Mouse (Mus musculus) liver, embryonic 16.5 days (tissue): ENCODE data around the gene 4933416C03Rik. TPM values are rescaled to one million over a fixed set of nuclear protein-coding genes. Genes with fewer than 3 reads are reported as not detected.

ENCODE experiments used
- ATAC-seq: fragments of 200-750 bp; cut with Nextera tagmentation; 2 replicates; pipeline ENCODE4 v1.8.0; 2017; ENCODE audit warnings: low read depth, mild to moderate bottlenecking, moderate number of reproducible peaks, moderate library complexity
- H3K27ac ChIP-seq: fragments of 300-500 bp; sonication (generic); 2 replicates; pipeline ENCODE4 v1.5.1; 2014; ENCODE audit warnings: mild to moderate bottlenecking, low read length
- H3K27me3 ChIP-seq: fragments of 300-500 bp; sonication (generic); 2 replicates; pipeline ENCODE4 v1.6.1; 2014; ENCODE audit warnings: low read depth, low read length, mixed read lengths; ENCODE audit not compliant: control insufficient read depth, insufficient read depth
- H3K36me3 ChIP-seq: fragments of 300-500 bp; sonication (generic); 2 replicates; pipeline ENCODE4 v1.6.1; 2014; ENCODE audit warnings: mild to moderate bottlenecking; ENCODE audit not compliant: control insufficient read depth, insufficient read depth
- H3K4me1 ChIP-seq: fragments of 300-500 bp; sonication (generic); 2 replicates; pipeline ENCODE4 v1.6.1; 2014; ENCODE audit warnings: low read depth, low read length, mixed read lengths; ENCODE audit not compliant: control insufficient read depth
- H3K4me2 ChIP-seq: fragments of 300-500 bp; sonication (generic); 2 replicates; pipeline ENCODE4 v1.6.1; 2014; ENCODE audit warnings: low read depth, low read length, mixed read lengths
- H3K4me3 ChIP-seq: fragments of 300-500 bp; sonication (generic); 2 replicates; pipeline ENCODE4 v1.5.1; 2014; ENCODE audit warnings: low read depth, mild to moderate bottlenecking, low read length
- H3K9ac ChIP-seq: fragments of 300-500 bp; sonication (generic); 2 replicates; pipeline ENCODE4 v1.6.1; 2014; ENCODE audit warnings: low read depth, low read length
- H3K9me3 ChIP-seq: fragments of 300-500 bp; sonication (generic); replicated peaks from 2 replicates; pipeline ENCODE4 v1.6.1; 2016; ENCODE audit warnings: low read length; ENCODE audit not compliant: control insufficient read depth
- WGBS: fragments of 180-500 bp; shearing (Covaris S2); extraction: QIAGEN DNeasy Blood & Tissue Kit; methylation state at CpG from one replicate; pipeline ENCODE4 v1.1.7; 2014; ENCODE audit not compliant: insufficient replicate concordance; 5-methylcytosine and 5-hydroxymethylcytosine counted together
- polyA plus RNA-seq: library from polyadenylated mRNA; unstranded; fragments of >200 nt; fragmentation: Nextera tagmentation; extraction: Ambion mirVana; gene quantifications from 2 replicates; pipeline ENCODE4 v1.2.1, GENCODE M21; 2015

The 4933416C03Rik gene
- polyA plus RNA-seq, 1 experiment from 2014 or later = not detected

DNA sequence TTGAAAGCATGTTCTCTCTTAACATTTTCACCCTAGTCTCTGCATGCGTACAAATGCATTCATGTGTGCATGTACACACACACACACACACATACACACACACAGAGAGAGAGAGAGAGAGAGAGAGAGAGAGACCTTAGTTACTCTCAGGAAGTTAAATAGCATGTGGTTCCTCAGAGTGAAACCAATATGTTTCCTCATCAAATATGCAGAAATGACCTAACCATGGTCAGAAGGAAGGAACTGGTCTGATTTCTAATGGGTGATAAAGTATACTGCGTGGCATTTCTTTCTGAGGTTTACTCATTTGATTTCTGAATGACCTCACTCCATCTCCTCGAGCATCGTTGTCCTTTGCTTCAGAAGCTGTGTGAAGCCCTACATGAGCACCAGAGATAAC, 17.5 kb upstream of the 4933416C03Rik start:
- Histone ChIP-seq H3K4me3 (no peak overlapping the region), H3K4me1 (no peaks in the 10 kb centered on the region), H3K4me2 (no peak overlapping the region), H3K36me3 (no peaks in the 10 kb centered on the region), H3K9me3 (no peaks in the 10 kb centered on the region), H3K9ac (no peak overlapping the region), H3K27ac (no peak overlapping the region), H3K27me3 (no peaks in the 10 kb centered on the region)
- no peak for ATAC-seq
- 35% methylated on average over 4 of the region's 4 CpGs for WGBS

DNA sequence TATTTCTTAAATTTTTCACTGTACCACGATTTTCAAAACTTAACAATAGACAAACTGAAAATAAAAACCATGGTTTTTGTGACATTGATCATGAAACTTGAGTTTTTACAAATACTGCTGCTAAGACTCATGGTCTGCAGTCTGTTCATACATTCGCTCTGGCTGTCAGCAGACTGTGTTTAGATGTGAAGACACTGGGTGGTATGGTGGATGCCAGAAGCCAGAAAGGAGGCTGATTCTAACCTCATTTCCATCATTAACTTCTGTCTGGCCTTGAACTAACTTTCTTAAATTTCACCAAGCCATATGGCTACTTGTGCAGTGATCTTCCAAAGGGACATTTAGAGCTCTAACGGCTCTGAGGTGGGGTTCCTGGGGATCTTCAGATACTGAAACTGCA, 16.7 kb upstream of the 4933416C03Rik start:
- H3K27me3 ChIP-seq = no peaks in the 10 kb centered on the region
- no peak overlapping the region for H3K4me3 ChIP-seq
- H3K36me3 ChIP-seq = no peaks in the 10 kb centered on the region
- ATAC-seq = no peak
- WGBS = 54% methylated on average over 3 of the region's 3 CpGs
- H3K27ac ChIP-seq = no peak overlapping the region
- H3K4me1 ChIP-seq = no peaks in the 10 kb centered on the region
- H3K9ac ChIP-seq = no peak overlapping the region
- no peak overlapping the region for H3K4me2 ChIP-seq
- no peaks in the 10 kb centered on the region for H3K9me3 ChIP-seq

DNA sequence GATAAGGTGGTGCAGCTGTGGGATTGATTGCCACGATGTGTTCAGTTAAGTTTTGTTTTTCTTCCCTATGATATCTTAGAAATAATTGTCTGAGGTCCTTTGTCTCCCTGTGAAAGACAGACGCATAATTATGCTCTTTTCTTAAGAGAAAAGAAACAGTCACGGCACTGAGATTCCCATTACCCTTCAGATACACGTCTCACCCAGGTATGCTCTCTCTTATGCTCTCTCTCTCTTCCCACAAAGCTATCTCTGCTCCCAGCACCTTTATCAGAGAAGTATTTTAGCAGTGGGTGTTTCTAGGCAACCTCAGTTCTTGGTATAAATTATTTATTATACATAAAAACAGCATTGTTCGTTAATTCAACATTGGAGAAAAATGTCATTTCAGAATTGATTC, 11.6 kb upstream of the 4933416C03Rik start:
- no peak overlapping the region for H3K4me3 ChIP-seq
- H3K9me3 ChIP-seq = no peaks in the 10 kb centered on the region
- no peak overlapping the region for H3K9ac ChIP-seq
- WGBS = 56% methylated on average over 5 of the region's 5 CpGs
- ATAC-seq = no peak
- H3K27me3 ChIP-seq = no peaks in the 10 kb centered on the region
- no peaks in the 10 kb centered on the region for H3K36me3 ChIP-seq
- H3K4me1 ChIP-seq = no peaks in the 10 kb centered on the region
- H3K4me2 ChIP-seq = no peak overlapping the region
- no peak overlapping the region for H3K27ac ChIP-seq

DNA sequence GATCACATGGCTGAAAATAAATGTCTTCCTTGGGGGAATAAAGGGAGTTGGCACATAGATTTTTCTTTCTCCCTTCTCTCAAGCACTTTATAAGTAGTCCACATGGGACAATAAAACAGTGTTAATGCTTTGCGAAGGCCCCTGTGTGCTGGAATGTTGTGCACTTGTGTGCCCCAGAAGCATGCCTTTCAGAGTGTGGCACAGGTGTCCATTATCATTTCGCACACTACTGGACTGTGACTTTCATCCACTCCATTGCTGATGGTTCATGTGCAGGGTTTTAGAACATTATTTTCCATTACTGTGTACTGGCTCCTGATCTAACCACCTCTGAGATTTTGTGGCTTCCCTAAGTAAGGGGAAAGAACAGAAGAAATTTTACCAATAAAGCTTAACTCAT, 10.1 kb upstream of the 4933416C03Rik start:
- Histone ChIP-seq H3K27me3 (no peaks in the 10 kb centered on the region), H3K36me3 (no peaks in the 10 kb centered on the region), H3K9me3 (no peaks in the 10 kb centered on the region), H3K4me2 (no peak overlapping the region), H3K9ac (no peak overlapping the region), H3K4me3 (no peak overlapping the region), H3K27ac (no peak overlapping the region), H3K4me1 (no peaks in the 10 kb centered on the region)
- ATAC-seq = no peak
- WGBS = 74% methylated on average over 2 of the region's 2 CpGs

DNA sequence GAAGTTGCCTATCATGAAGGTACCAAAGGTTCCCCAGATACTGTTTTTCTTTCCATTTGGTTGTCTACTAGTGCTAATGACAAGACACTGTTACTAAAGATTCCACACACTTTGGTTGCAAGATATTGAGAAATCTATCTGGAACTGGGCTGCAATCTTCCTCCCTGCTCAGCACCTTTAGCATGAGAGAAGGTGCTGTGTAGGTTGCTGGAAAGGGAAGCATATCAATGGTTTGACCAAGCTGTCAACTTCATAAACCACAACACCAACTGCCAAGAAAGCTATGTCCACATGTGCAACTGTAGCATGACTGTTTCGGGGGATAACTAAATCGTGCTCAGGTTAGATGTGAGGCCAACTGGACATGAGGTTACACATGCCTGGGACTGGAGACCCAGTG, 7.7 kb upstream of the 4933416C03Rik start:
- Histone ChIP-seq H3K9me3 (no peaks in the 10 kb centered on the region), H3K9ac (no peak overlapping the region), H3K4me2 (no peak overlapping the region), H3K27ac (no peak overlapping the region), H3K4me3 (no peak overlapping the region), H3K4me1 (no peaks in the 10 kb centered on the region), H3K36me3 (no peaks in the 10 kb centered on the region), H3K27me3 (no peaks in the 10 kb centered on the region)
- ATAC-seq = no peak
- WGBS = 15% methylated on average over 2 of the region's 2 CpGs

DNA sequence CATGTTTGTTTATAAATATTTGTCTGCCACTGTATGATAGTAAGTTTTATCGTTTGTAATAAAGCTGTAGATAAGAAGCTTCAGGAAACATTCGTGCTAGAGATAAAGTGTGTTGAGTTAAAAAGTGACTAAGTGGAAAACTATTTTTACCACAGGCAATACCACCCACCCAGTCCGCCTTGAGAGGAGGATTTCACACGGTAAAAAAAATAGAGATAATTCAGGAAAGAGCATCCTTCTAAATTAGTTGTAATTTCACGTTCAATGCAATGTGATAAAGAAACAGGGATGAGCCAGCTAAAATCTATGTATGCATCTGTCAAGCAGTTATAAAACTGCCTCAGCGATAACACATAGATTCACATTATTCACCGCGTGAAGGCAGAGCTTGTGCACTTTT, 3.3 kb upstream of the 4933416C03Rik start:
- 41% methylated on average over 8 of the region's 8 CpGs for WGBS
- no peak for ATAC-seq

DNA sequence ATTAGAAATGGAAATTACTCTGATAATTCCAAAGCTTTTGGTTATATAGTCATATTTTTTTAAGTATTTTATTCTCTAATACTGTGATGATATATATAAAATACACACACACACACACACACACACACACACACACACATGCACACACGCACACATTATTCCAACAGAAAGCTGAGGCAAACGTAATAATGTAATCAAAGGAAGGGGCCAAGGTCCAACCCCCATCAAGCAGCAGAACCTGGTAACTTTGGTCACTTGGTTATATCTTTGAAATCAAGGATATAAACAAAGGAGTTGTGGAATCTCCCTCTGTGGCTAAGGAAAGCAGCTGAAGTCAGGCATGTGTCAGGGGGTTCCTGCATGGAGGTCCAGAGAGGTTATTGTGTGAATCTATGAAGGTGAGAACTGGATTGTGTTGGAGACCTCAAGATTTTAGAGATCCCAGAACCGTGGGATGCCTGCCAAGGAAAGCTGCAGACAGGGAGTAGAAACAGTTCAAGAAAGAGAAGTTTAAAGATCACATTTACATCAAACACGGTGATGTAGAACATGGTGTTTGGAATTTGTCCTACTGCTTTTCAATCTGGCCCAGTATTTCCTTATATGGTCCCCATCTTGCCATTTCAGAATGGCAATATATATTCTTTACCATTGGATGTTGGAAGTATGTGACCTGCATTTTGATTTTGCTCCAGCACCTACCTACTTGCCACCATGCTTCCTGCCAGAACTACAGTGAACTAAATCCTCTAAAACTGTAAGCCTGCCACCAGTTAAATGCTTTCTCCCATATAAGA, 2.4 kb upstream of the 4933416C03Rik start:
- Histone ChIP-seq H3K4me2 (no peak overlapping the region), H3K4me1 (no peaks in the 10 kb centered on the region), H3K4me3 (no peak overlapping the region), H3K27me3 (no peaks in the 10 kb centered on the region), H3K9me3 (no peaks in the 10 kb centered on the region), H3K36me3 (no peaks in the 10 kb centered on the region), H3K9ac (no peak overlapping the region), H3K27ac (no peak overlapping the region)
- WGBS = 56% methylated on average over 4 of the region's 4 CpGs
- no peak for ATAC-seq

More for the DNA sequence above, 3.3 kb upstream of the 4933416C03Rik start:
- Histone ChIP-seq H3K4me1 (no peaks in the 10 kb centered on the region), H3K4me2 (no peak overlapping the region), H3K36me3 (no peaks in the 10 kb centered on the region), H3K9me3 (no peaks in the 10 kb centered on the region), H3K9ac (no peak overlapping the region), H3K27ac (no peak overlapping the region), H3K27me3 (no peaks in the 10 kb centered on the region), H3K4me3 (no peak overlapping the region)

DNA sequence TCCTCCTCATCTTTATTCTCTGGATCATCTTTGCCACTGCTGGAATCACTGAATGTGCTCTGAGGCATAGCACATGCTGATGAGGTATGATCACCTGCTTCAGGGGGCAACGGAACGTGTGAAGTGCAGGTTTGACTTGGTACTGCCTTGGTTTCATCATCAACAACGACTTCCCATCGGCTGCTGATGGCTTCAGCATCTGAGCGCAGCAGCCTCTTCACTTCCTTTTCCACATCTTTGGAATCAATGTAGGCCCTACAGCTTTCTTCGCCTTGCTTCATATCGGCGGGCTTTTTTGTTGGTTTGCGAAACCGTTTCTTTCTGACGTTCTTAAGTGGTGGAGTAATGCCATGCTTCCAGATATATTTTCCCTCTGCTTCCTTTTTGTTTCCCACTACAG, 849 bp downstream of the 4933416C03Rik start:
- Histone ChIP-seq H3K4me3 (no peak overlapping the region), H3K27me3 (no peaks in the 10 kb centered on the region), H3K36me3 (no peaks in the 10 kb centered on the region), H3K4me2 (no peak overlapping the region), H3K4me1 (no peaks in the 10 kb centered on the region), H3K9me3 (no peaks in the 10 kb centered on the region), H3K27ac (no peak overlapping the region), H3K9ac (no peak overlapping the region)
- no peak for ATAC-seq
- WGBS = 74% methylated on average over 11 of the region's 11 CpGs

DNA sequence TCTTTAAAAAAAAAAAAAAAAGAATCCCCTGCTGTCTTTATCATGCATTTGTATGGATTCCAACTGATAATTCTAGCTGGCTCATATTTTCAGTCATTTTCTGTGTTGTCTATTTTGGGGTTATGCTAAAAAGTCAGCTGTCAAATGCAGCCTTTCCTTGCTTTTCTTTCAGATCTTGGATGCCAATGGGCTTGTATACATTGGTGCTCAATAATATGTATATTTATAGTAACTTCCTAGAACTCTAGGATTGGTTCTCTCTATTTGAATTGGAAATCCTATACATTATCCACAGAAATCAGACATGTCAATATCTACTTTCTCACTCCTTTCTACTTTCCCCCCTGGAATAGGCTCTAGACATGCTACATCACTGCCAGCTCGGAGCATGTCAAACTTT, 5.0 kb downstream of the 4933416C03Rik start:
- Histone ChIP-seq H3K27ac (no peak overlapping the region), H3K9ac (no peak overlapping the region), H3K4me3 (no peak overlapping the region), H3K9me3 (no peaks in the 10 kb centered on the region), H3K27me3 (no peaks in the 10 kb centered on the region), H3K36me3 (no peaks in the 10 kb centered on the region), H3K4me1 (no peaks in the 10 kb centered on the region), H3K4me2 (no peak overlapping the region)
- WGBS = 63% methylated on average over 1 of the region's 1 CpGs
- no peak for ATAC-seq
